Mouse (Mus musculus): ENCODE data around the gene Akr1e1. TPM values are rescaled to one million over a fixed set of nuclear protein-coding genes. Genes with fewer than 3 reads are reported as not detected.

Akr1e1 gene
- total and polyA plus RNA-seq, 3 experiments, result 29.7 to 36.6 (median 30.4) TPM

Other genes starting within 250 kb of the Akr1e1 start
- not detected in 2 replicates for gene Akr1c6, start 174.9 kb downstream of the Akr1e1 start, total RNA-seq (2012; rRNA removed)
- gene Akr1c6, start 174.9 kb downstream of the Akr1e1 start, total RNA-seq (2014; rRNA removed), result not detected in 2 replicates
- not detected in 2 replicates for gene Akr1c6, start 174.9 kb downstream of the Akr1e1 start, polyA plus RNA-seq (2012; ENCODE audit: insufficient read length, low read depth)
- not detected in 2 replicates for gene Akr1c20, start 85.8 kb downstream of the Akr1e1 start, total RNA-seq (2012; rRNA removed)
- gene Akr1c20, start 85.8 kb downstream of the Akr1e1 start, total RNA-seq (2014; rRNA removed), result not detected in 2 replicates
- gene Akr1c20, start 85.8 kb downstream of the Akr1e1 start, polyA plus RNA-seq (2012; ENCODE audit: insufficient read length, low read depth), result not detected in 2 replicates
- not detected in 2 replicates for gene Akr1c21, start 35.1 kb downstream of the Akr1e1 start, total RNA-seq (2012; rRNA removed)
- not detected in 2 replicates for gene Akr1c21, start 35.1 kb downstream of the Akr1e1 start, total RNA-seq (2014; rRNA removed)
- gene Akr1c21, start 35.1 kb downstream of the Akr1e1 start, polyA plus RNA-seq (2012; ENCODE audit: insufficient read length, low read depth), result not detected in 2 replicates

Measured in CH12.LX (cell line).